Mouse (Mus musculus) heart, embryonic 15.5 days (tissue): ENCODE data around the gene Srebf1. TPM values are rescaled to one million over a fixed set of nuclear protein-coding genes. Genes with fewer than 3 reads are reported as not detected.

Experiments used
- ATAC-seq: fragments of 200-750 bp; cut with Nextera tagmentation; replicated peaks from 2 replicates; pipeline ENCODE4 v1.8.0; 2017; ENCODE audit warnings: low read depth, moderate TSS enrichment; ENCODE audit not compliant: insufficient number of reproducible peaks, insufficient read depth, low FRiP score
- H3K27ac ChIP-seq: fragments of 300-500 bp; sonication (generic); 2 replicates; pipeline ENCODE4 v1.5.1; 2015; ENCODE audit warnings: mild to moderate bottlenecking, inconsistent platforms
- H3K27me3 ChIP-seq: fragments of 300-500 bp; sonication (generic); 2 replicates; pipeline ENCODE4 v1.6.1; 2015; ENCODE audit warnings: inconsistent platforms
- H3K36me3 ChIP-seq: fragments of 300-500 bp; sonication (generic); 2 replicates; pipeline ENCODE4 v1.6.1; 2015; ENCODE audit warnings: mild to moderate bottlenecking, inconsistent platforms
- H3K4me1 ChIP-seq: fragments of 300-500 bp; sonication (generic); replicated peaks from 2 replicates; pipeline ENCODE4 v1.6.1; 2015; ENCODE audit warnings: inconsistent platforms
- H3K4me2 ChIP-seq: fragments of 300-500 bp; sonication (generic); 2 replicates; pipeline ENCODE4 v1.6.1; 2015; ENCODE audit warnings: inconsistent platforms, mild to moderate bottlenecking, moderate library complexity
- H3K4me3 ChIP-seq: fragments of 300-500 bp; sonication (generic); 2 replicates; pipeline ENCODE4 v1.5.1; 2015; ENCODE audit warnings: mild to moderate bottlenecking, inconsistent platforms
- H3K9ac ChIP-seq: fragments of 300-500 bp; sonication (generic); 2 replicates; pipeline ENCODE4 v1.6.1; 2015; ENCODE audit warnings: mild to moderate bottlenecking, inconsistent platforms
- H3K9me3 ChIP-seq: fragments of 300-500 bp; sonication (generic); replicated peaks from 2 replicates; pipeline ENCODE4 v1.6.1; 2016; ENCODE audit warnings: inconsistent platforms
- WGBS: fragments of 180-500 bp; shearing (Covaris S2); methylation state at CpG from one replicate; pipeline ENCODE4 v1.1.7; 2015; ENCODE audit warnings: mixed read lengths; 5-methylcytosine and 5-hydroxymethylcytosine counted together
- polyA plus RNA-seq: library from polyadenylated mRNA; unstranded; fragments of >200 nt; fragmentation: Nextera tagmentation; extraction: Ambion mirVana; gene quantifications from 2 replicates; pipeline ENCODE4 v1.2.1, GENCODE M21; 2015

The Srebf1 gene
- 36.5 and 61.1 TPM in 2 replicates for polyA plus RNA-seq

GRCm38 (mm10) chr11:60222469-60223236, at the start of gene Srebf1:
Gene Srebf1 (minus strand): TSS chr11:60222581.
- Histone ChIP-seq H3K27ac (peak within 1 kb of the TSS; percentile 95), H3K9me3 (no peaks in the 10 kb centered on the region), H3K4me3 (peak within 1 kb of the TSS; percentile 53), H3K9ac (peak within 1 kb of the TSS; percentile 56), H3K4me1 (peaks cover 48% of the 10 kb centered on the region), H3K27me3 (no peaks in the 10 kb centered on the region), H3K4me2 (peak within 1 kb of the TSS; percentile 86), H3K36me3 (no peaks in the 10 kb centered on the region)
- 3% methylated on average over 46 of the region's 46 CpGs for WGBS
- peak; percentile 73 for ATAC-seq

- whole genome bisulfite sequencing, result 53% methylated on average over 3 of the region's 3 CpGs
Observed at GRCm38 (mm10) chr11:60268563-60268962, 46.2 kb upstream of the Srebf1 start.

DNA sequence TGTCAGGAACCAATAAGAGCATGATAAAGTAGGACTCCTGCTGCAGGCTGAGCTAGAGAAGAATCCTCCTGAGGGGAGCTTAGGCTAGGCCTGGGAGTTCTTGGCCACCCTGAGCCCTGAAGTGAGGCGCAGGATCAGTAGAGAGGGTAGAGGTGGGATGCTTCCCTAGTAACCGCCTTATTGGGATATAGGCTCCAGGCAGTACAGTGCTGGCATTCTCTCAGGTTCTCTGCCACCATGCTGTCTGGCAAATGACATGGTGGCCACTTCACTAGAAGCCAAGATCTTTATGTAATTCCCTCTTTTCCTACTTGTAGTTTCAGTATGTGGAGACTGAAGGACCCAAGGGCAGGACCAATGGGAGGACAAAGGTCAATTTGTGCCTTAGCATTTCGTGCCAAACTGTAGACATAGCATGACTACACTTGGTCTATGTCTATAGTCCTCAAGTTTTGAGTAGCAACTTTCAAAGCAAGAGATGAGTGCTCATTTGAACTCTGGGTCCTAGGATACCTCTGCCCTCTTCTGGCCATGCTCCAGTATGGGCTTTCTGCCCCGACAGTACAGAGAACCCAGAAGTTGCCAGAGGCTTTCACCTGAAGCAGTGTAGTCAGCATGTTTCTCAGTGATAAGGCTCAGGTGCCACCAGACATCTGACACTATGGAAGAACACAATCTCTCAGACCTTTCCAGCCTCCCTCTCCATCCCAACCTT, 43.0 kb upstream of the Srebf1 start:
- Histone ChIP-seq H3K36me3 (peaks cover 5% of the 10 kb centered on the region), H3K4me1 (0 out of 2 replicates have a peak, but pooled peaks cover 2% of the 10 kb centered on the region), H3K4me3 (no peak overlapping the region), H3K9ac (no peak overlapping the region), H3K27me3 (no peaks in the 10 kb centered on the region), H3K4me2 (no peak overlapping the region), H3K27ac (no peak overlapping the region), H3K9me3 (no peaks in the 10 kb centered on the region)
- no peak for ATAC-seq
- WGBS, result 81% methylated on average over 4 of the region's 4 CpGs

More at GRCm38 (mm10) chr11:60268563-60268962, 46.2 kb upstream of the Srebf1 start:
- no peaks in the 10 kb centered on the region for H3K9me3 ChIP-seq
- H3K27me3 ChIP-seq, result no peaks in the 10 kb centered on the region
- H3K36me3 ChIP-seq, result no peaks in the 10 kb centered on the region; the same call in 1 of the 2 replicates
- H3K4me2 ChIP-seq, result no peak overlapping the region
- H3K4me1 ChIP-seq, result peaks cover 8% of the 10 kb centered on the region; the same call in 1 of the 2 replicates
- H3K4me3 ChIP-seq, result no peak overlapping the region
- ATAC-seq, result 0 out of 2 replicates have a peak, but pooled peaks have one; percentile 28
- peak overlapping the region; percentile 52 for H3K27ac ChIP-seq
- no peak overlapping the region for H3K9ac ChIP-seq

DNA sequence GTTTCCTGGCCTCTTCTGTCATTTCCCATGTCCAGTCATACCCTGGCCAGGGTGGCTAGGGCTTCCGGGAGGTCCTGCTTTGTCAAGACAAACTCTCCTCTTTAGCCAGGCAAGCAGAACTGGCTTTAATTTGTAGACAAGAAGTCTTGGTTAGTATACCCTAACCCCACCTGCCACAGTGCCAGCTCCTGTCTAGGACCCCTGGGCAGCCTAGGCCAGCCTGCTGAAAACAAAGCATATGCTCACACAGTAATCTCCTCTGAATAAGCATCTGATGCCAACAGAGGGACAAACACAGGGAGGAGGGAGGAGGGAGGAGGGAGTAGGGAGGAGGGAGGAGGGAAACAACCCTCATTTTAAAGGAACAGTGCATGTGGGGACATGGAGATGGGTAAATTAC, 42.3 kb upstream of the Srebf1 start:
- WGBS, result 84% methylated on average over 1 of the region's 1 CpGs
- no peaks in the 10 kb centered on the region for H3K27me3 ChIP-seq
- 0 out of 2 replicates have a peak, but pooled peaks cover 2% of the 10 kb centered on the region for H3K4me1 ChIP-seq
- H3K36me3 ChIP-seq, result peaks cover 5% of the 10 kb centered on the region
- no peak overlapping the region for H3K4me2 ChIP-seq
- H3K27ac ChIP-seq, result no peak overlapping the region
- H3K4me3 ChIP-seq, result no peak overlapping the region
- H3K9me3 ChIP-seq, result no peaks in the 10 kb centered on the region
- H3K9ac ChIP-seq, result no peak overlapping the region
- no peak for ATAC-seq

DNA sequence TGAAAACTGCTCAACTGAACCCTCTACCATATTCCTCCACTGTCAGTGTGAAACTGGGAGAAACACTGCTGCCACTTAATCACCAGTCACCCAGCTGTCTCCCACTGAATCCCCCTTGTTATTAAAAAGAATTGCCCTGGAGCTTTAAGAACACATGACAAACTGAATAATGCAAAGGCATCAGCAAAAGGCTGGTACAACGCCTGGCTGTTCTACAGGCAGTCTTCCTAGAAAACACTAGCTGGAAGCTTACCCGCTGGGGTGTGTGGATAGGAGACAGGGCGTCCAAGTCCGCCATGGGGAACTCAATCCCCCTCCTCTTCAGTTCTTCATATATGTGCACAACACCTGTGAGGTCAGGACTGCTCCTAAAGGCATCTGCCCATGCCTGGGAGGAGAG, 40.0 kb upstream of the Srebf1 start:
- Histone ChIP-seq H3K36me3 (peaks cover 8% of the 10 kb centered on the region), H3K27ac (no peak overlapping the region), H3K9ac (no peak overlapping the region), H3K4me3 (no peak overlapping the region), H3K4me1 (peaks cover 5% of the 10 kb centered on the region), H3K9me3 (no peaks in the 10 kb centered on the region), H3K27me3 (no peaks in the 10 kb centered on the region), H3K4me2 (no peak overlapping the region)
- ATAC-seq, result no peak
- 87% methylated on average over 4 of the region's 4 CpGs for WGBS

DNA sequence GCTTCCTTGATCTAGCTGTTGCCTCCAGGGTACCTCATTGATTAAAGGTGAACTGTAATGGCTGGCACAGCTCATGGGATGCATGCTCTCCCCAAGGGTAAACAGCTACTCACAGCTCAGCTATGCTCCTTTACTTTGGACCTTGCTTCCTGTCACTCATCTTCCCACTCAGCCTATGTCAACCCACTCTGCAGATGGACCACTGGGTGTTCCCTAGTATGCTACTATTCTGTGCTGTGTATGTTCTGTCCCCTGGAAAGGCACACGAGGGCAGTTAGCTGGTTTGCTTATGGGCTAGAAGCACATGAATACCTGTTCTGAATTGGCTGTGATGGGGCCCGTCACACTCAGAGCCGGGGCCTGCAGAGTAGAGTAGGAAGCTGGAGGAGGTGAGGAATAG, 38.4 kb upstream of the Srebf1 start:
- no peak for ATAC-seq
- H3K27ac ChIP-seq, result no peak overlapping the region

GRCm38 (mm10) chr11:60257696-60258095, 35.3 kb upstream of the Srebf1 start:
- H3K4me1 ChIP-seq, result peaks cover 52% of the 10 kb centered on the region
- no peak overlapping the region for H3K4me3 ChIP-seq
- H3K36me3 ChIP-seq, result peaks cover 8% of the 10 kb centered on the region; the same call in 1 of the 2 replicates
- no peak overlapping the region for H3K4me2 ChIP-seq
- no peak for ATAC-seq
- no peaks in the 10 kb centered on the region for H3K27me3 ChIP-seq
- no peak overlapping the region for H3K9ac ChIP-seq
- no peak overlapping the region; the same call in 1 of the 2 replicates for H3K27ac ChIP-seq
- 49% methylated on average over 2 of the region's 2 CpGs for WGBS
- H3K9me3 ChIP-seq, result no peaks in the 10 kb centered on the region

More for the DNA sequence above, 38.4 kb upstream of the Srebf1 start:
- Histone ChIP-seq H3K4me1 (peaks cover 22% of the 10 kb centered on the region), H3K4me2 (no peak overlapping the region), H3K9ac (no peak overlapping the region), H3K36me3 (peaks cover 8% of the 10 kb centered on the region; the same call in 1 of the 2 replicates), H3K27me3 (no peaks in the 10 kb centered on the region), H3K9me3 (no peaks in the 10 kb centered on the region), H3K4me3 (no peak overlapping the region)
- 87% methylated on average over 3 of the region's 3 CpGs for WGBS

GRCm38 (mm10) chr11:60256713-60257112, 34.3 kb upstream of the Srebf1 start:
- WGBS, result 77% methylated on average over 9 of the region's 9 CpGs
- peaks cover 8% of the 10 kb centered on the region; the same call in 1 of the 2 replicates for H3K36me3 ChIP-seq
- H3K27ac ChIP-seq, result peak overlapping the region; percentile 36
- no peak overlapping the region for H3K4me2 ChIP-seq
- H3K27me3 ChIP-seq, result no peaks in the 10 kb centered on the region
- no peaks in the 10 kb centered on the region for H3K9me3 ChIP-seq
- ATAC-seq, result no peak
- H3K4me1 ChIP-seq, result peaks cover 52% of the 10 kb centered on the region
- H3K4me3 ChIP-seq, result no peak overlapping the region
- no peak overlapping the region for H3K9ac ChIP-seq

- Histone ChIP-seq H3K4me1 (peaks cover 54% of the 10 kb centered on the region), H3K36me3 (peaks cover 8% of the 10 kb centered on the region; the same call in 1 of the 2 replicates), H3K4me2 (no peak overlapping the region), H3K9me3 (no peaks in the 10 kb centered on the region), H3K4me3 (no peak overlapping the region), H3K9ac (no peak overlapping the region), H3K27me3 (no peaks in the 10 kb centered on the region), H3K27ac (peak overlapping the region; percentile 24)
- WGBS, result 38% methylated on average over 6 of the region's 6 CpGs
- no peak for ATAC-seq
Observed at GRCm38 (mm10) chr11:60256176-60256681, 33.8 kb upstream of the Srebf1 start.

DNA sequence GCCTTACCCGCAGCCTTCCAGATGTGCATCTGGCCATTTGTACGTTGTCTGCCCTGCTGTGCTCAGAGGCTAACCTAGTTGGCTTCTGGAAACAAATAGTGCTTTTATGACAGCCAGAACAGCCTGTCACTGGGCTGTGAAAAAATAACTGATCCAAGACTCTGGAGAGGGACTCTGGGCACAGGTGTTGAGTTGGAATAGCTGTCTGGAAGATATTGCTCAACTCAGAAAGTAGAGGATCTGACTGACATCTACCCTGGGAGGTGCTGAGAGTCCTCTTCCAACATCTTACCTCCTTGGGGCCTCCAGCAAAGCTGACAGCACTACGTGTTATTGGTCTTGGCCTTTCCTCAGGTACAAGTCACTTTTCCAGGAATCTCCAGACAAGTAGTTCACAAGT, 33.3 kb upstream of the Srebf1 start:
- H3K4me1 ChIP-seq, result peaks cover 54% of the 10 kb centered on the region
- no peak overlapping the region for H3K4me2 ChIP-seq
- H3K4me3 ChIP-seq, result no peak overlapping the region
- H3K27me3 ChIP-seq, result no peaks in the 10 kb centered on the region
- no peak overlapping the region for H3K27ac ChIP-seq
- H3K36me3 ChIP-seq, result peaks cover 6% of the 10 kb centered on the region; the same call in 1 of the 2 replicates
- H3K9ac ChIP-seq, result no peak overlapping the region
- no peaks in the 10 kb centered on the region for H3K9me3 ChIP-seq
- 76% methylated on average over 3 of the region's 3 CpGs for WGBS
- ATAC-seq, result no peak

GRCm38 (mm10) chr11:60255181-60255580, 32.8 kb upstream of the Srebf1 start:
- 82% methylated on average over 3 of the region's 3 CpGs for WGBS
- Histone ChIP-seq H3K9me3 (no peaks in the 10 kb centered on the region), H3K27me3 (no peaks in the 10 kb centered on the region), H3K36me3 (0 out of 2 replicates have a peak, but pooled peaks cover 9% of the 10 kb centered on the region), H3K27ac (peak overlapping the region; percentile 65; the same call in 1 of the 2 replicates), H3K4me2 (no peak overlapping the region), H3K4me3 (no peak overlapping the region), H3K9ac (no peak overlapping the region), H3K4me1 (peaks cover 54% of the 10 kb centered on the region)
- ATAC-seq, result no peak
